Mouse (Mus musculus) gastrocnemius, adult 2 months (tissue): ENCODE data around the gene Morn1. TPM values are rescaled to one million over a fixed set of nuclear protein-coding genes. Genes with fewer than 3 reads are reported as not detected.

Source experiments
- DNase-seq: peaks from one replicate; pipeline ENCODE4 v3.0.0; 2022
- H3K27ac ChIP-seq: fragments of 200-600 bp; 2 replicates; pipeline ENCODE4 v1.8.1; 2022; ENCODE audit warnings: mild to moderate bottlenecking
- H3K4me3 ChIP-seq: fragments of 200-600 bp; 2 replicates; pipeline ENCODE4 v1.8.1; 2022; ENCODE audit warnings: mild to moderate bottlenecking, moderate library complexity
- CTCF ChIP-seq: fragments of 200-600 bp; IDR thresholded peaks from 2 replicates; pipeline ENCODE4 v1.8.1; 2022; ENCODE audit warnings: antibody characterized with exemption, mild to moderate bottlenecking, moderate library complexity
- intact Hi-C: fragments of 180-260 bp; cut with DNase I; formaldehyde crosslinking; loops from one replicate; pipeline ENCODE4 v1.15.1; 2025
- long read RNA-seq, 2 experiments: library from polyadenylated mRNA; stranded (forward); transcript quantifications; one replicate each; pipeline ENCODE4 v2.0.0; 2021
- total RNA-seq, 2 experiments: library from RNA; stranded (reverse); gene quantifications; 2 replicates each; pipeline ENCODE4 v1.2.3; 2021

Gene Morn1
- 1 to 10 TPM; 1.3 TPM for total RNA-seq
- long read RNA-seq, experiment 1, partial matches to known transcripts: 0 of 1 reads
- long read RNA-seq, experiment 1, other reads (novel, unspliced or antisense): 0 of 1 reads
- long read RNA-seq, experiment 2: 0 reads

DNA sequence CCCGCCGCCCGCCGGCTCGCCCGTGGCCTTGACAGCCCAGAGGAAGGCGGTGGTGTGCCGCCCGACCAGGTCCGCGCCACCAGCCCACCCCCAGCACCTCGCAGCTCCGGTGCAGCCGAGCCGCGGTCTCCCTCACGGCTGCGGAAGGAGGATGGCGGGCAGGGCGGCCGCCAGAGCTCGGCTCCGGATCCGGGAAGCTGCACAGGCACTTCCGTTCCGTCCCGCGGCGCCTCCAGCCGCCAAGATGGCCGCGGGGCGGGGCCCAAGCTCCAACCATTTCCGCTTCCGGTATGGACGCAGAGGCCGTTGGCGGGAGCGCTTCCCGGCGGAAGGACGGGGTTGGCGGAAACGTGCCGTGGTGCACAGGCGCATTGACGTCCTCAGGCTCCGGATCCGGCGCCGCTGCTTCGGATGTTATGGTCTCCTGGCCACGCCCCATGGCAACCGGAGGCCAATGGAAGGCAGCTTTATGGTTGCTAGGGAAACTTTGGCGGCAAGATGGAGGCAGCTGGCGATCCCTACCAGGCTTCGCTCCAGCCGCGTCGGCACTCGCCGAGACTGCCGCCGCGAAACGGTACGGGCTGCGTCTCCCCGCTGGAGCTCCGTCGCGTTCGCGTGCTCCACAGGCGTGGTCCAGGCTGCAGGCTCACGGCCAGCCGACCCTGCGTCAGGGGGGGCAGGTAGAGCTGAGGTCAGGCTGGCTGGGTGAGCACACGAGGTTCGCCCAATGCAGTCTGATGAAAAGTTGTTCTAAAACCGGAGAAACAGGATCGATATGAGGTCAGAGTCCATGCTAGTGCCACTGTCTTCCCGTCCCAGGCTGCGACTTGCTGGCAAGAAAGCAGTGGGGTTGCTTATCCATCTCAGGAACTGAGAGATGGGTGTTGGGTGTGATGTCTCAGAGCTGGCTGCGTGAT lies at the start of gene Morn1, which contains the start of gene Rer1:
Gene Morn1 (plus strand): TSS at position 470 of the 917 bp plus-strand sequence.
Gene Rer1 (minus strand): TSS at position 275 of the 917 bp plus-strand sequence.
- Histone ChIP-seq H3K4me3 (peak within 1 kb of the TSS; percentile 93), H3K27ac (peak within 1 kb of the TSS; percentile 95)
- peak; percentile 100 for DNase-seq
- no peak for TF ChIP-seq CTCF
- intact Hi-C loops: no loop called here

DNA sequence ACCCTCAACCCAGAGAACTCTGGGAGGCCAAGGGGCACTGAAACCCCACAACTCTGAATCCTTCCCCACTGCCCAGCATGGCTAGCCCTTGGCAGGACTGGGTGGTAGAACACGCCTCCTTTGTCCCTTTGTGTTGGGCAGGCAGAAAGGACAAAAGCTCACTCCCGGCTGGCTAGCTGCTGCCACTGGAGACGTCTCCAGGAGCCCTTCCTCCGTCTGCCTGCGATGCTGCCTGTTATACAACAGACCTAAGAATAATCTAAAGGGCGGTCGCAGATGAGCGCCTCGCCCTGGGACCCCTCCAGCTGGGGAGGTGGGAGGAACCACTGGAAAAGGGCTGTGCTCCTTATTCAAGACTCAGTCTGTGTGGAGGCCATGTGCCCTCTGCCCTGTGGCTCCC lies 46.2 kb upstream of the Morn1 start:
- intact Hi-C loops: loop anchor here (5.0 kb wide), 1 partner anchor 38 kb away; no protein-coding TSS in a partner anchor
- no peak overlapping the region for H3K4me3 ChIP-seq
- no peak for TF ChIP-seq CTCF
- DNase-seq: no peak
- H3K27ac ChIP-seq: no peak overlapping the region

DNA sequence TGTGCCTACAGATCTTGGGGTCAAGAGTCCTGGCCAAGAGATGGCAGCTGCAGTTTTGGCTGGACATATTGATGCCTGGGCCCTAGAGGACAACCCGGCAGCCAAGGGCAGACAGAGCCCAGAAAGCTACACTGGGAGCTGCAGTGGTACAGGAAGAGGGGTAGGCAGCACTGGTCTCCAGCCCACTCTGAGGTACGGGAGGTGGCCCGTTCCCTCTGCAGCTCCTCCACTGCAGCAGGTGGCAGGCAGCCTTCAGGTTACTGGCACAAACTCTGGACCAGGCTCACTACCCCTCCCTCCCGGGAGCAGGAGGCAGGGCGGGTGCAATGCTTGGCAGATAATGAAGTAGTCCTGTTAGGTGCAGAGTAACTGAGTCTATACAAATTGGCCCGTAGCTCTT lies 45.7 kb upstream of the Morn1 start:
- no peak overlapping the region for H3K4me3 ChIP-seq
- DNase-seq: no peak
- intact Hi-C loops: loop anchor here (5.0 kb wide), 1 partner anchor 38 kb away; no protein-coding TSS in a partner anchor
- no peak for TF ChIP-seq CTCF
- no peak overlapping the region for H3K27ac ChIP-seq

DNA sequence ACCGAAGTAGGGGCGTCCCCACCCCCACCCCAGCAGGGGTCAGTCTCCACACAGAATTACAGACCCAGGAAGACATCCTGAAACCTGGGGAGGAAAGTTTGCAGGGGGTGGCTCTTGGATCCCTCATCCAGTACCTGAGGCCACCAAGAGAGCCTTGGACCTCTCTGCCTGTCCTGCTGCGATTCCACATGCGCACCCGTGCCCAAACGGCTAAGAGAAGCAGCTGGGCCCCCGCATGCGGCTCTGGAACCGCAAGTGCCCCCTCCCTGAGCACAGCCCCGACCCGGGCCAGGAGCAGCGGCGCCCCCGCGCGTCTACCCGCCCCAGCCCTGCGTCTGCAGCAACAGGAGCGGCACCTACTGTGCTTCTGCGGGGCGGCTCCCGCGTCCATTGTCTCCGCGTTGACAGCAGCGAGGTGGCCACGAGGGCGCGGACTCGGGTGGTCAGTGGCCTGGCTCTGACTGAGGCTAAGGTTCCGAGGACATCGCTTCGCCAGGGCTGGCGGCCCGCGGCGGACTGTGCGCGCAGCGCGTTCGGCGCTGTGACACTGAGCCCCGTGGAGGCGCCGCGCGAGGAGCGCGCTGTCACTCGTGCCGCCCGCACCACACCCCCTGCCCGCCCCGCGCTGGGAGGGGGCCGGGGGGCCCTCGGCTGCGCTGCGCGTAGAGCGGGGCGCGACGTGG lies 43.6 kb upstream of the Morn1 start:
- Histone ChIP-seq H3K27ac (no peak overlapping the region), H3K4me3 (peak overlapping the region; percentile 47)
- no peak for TF ChIP-seq CTCF
- intact Hi-C loops: loop anchor here (5.0 kb wide), 1 partner anchor 40 kb away; no protein-coding TSS in a partner anchor
- no peak for DNase-seq

DNA sequence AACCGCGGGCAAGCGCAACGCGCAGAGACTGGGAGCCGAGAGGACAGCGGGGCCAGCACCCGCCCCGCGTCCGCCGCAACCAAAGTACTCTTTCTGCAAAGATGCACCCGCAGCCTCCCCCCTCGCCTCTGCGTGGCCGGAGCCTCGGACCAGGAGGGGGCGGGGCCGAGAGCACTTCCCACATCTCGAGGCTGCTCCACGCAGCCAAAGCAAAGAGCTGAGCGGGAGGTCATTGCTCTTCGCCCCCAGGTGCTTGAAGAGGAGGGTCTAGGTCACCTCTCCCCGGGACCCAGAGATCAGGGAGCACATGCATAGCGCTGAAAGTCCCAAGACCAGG lies 43.1 kb upstream of the Morn1 start:
- peak overlapping the region; percentile 47 for H3K4me3 ChIP-seq
- intact Hi-C loops: loop anchor here (5.0 kb wide), 1 partner anchor 41 kb away; no protein-coding TSS in a partner anchor
- no peak overlapping the region for H3K27ac ChIP-seq
- no peak for TF ChIP-seq CTCF
- no peak for DNase-seq

DNA sequence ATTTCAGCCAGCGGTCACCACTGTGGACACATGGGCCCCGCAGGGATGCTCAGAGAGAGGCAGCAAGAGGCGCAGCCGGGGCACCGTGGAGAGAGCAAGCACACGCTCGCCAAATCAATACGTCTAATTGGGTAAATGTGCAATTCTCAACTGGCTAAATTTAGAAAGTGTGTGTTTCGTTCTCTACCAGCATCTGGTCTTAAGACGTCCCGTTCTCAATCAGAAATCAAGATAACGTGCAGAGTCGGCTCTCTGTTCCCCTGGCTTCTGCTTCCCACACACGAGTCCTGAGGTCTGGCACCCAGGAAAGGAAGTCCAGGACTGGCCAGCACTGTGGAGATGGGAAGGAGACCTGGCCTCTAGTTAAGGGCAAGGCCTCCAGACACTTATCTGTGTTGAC lies 39.7 kb upstream of the Morn1 start:
- no peak overlapping the region for H3K4me3 ChIP-seq
- no peak for TF ChIP-seq CTCF
- H3K27ac ChIP-seq: no peak overlapping the region
- intact Hi-C loops: no loop called here
- no peak for DNase-seq

DNA sequence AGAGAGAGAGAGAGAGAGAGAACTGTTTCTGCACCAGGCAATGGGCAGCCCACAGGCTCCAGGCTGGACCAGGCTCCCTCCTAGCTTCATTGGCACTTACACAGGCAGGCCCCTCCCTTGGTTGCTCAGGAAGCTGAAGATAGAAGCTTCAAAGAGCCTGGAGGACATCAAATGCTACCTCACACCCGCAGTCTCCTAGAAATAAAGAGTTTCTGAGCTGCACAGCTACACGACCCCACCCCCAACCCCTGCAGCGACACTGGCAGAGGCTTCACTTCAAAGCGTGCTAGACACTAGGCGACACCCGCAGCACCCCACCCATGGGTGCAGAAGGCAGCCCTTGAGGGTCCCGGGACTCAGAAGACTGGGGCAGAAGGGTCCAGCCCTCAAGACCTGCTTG lies 36.3 kb upstream of the Morn1 start:
- intact Hi-C loops: no loop called here
- no peak for TF ChIP-seq CTCF
- H3K27ac ChIP-seq: no peak overlapping the region

DNA sequence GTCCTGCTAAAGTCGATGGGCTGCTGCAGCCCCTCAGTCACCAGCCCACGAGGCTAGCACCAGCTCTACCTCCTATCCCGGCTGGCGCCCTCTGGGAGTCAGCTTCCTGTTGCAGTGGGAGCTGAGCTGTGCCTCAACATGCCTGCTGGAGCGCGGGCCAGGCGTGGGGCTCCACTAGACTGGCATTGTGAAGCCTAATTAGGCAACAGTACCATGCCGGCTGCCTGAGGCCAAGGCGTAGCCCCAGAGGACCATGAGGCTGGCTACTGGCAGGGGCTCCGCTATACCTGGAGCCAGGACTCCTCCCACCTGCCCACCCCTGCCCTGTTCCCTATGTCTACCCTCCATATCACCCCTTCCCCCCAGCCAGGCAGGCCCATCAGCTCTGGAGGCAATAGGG lies 29.7 kb upstream of the Morn1 start, which contains the start of gene Plch2:
Gene Plch2 (minus strand): TSS at position 61 of the 400 bp plus-strand sequence.
- DNase-seq: no peak

More for the DNA sequence above, 36.3 kb upstream of the Morn1 start:
- H3K4me3 ChIP-seq: no peak overlapping the region
- DNase-seq: no peak

DNA sequence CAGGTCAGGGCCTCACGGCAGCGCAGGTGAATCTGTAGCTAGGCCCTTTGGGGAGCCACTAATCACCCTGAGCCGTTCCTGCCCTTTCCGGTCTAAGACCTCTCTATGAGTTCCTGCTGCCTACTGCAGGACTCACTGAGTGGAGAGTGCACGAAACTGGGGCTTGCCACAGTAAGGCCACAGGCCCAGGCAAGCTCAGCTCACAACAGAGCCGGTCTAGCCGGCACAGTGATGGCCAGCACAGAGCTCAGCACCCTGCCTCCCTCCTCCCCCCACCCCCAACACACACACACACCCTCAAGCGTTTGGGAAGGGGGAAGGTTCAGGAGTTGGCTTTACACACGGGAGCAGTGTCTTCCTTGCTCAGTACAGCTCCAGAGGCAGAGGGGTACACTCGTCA lies 28.1 kb upstream of the Morn1 start:
- Histone ChIP-seq H3K4me3 (no peak overlapping the region), H3K27ac (no peak overlapping the region)
- DNase-seq: no peak
- intact Hi-C loops: no loop called here
- no peak for TF ChIP-seq CTCF

More for the DNA sequence above, 29.7 kb upstream of the Morn1 start, which contains the start of gene Plch2:
- Histone ChIP-seq H3K4me3 (no peak within 1 kb of the TSS), H3K27ac (no peak within 1 kb of the TSS)
- no peak for TF ChIP-seq CTCF
- intact Hi-C loops: no loop called here

DNA sequence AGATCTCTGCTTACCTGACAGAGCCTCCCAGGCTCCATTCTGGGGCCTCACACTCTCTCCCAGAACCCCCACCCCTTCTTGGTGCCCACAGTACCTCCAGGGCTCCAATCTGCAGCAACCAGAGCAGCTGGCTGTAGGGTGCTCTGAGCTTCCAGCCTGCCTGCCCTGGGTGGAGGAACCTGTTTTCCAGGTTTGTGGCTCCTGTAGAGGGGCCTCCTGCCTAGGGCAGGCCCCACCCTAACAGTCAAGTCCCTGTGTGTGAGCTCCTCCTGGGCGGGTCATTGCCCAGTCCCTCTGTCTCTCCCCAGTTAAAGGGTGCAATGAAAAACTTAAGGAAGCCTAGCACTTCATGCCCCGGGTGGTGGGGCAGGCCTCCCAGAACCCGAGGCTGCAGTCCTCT lies 22.5 kb upstream of the Morn1 start:
- Histone ChIP-seq H3K4me3 (no peak overlapping the region), H3K27ac (no peak overlapping the region)
- no peak for DNase-seq
- TF ChIP-seq CTCF: no peak
- intact Hi-C loops: loop anchor here (5.0 to 10.0 kb wide), 2 partner anchors 77 to 229 kb away; partner anchors contain the start of gene Ttc34

DNA sequence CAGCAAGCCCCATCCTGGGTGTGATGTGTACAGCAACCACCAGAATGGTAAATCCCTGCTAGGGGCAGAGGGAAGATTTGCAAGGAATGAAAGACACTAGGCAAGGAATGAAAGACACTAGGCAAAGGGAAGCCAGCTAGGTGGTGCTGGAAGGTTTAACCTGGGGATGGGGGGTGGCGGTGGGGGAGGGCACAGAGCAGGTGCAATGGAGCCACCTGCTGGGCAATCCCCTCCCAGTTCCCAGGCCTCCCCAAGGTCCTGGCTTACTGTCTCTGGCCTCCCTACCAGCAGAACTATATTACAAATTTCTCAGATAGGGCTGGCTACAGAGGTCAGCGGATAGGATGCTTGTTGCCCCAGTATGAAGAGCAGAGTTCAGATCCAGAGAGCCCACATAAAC lies 21.9 kb upstream of the Morn1 start:
- no peak for TF ChIP-seq CTCF
- Histone ChIP-seq H3K4me3 (no peak overlapping the region), H3K27ac (no peak overlapping the region)
- DNase-seq: no peak
- intact Hi-C loops: loop anchor here (5.0 to 10.0 kb wide), 2 partner anchors 77 to 230 kb away; partner anchors contain the start of gene Ttc34
